Mouse (Mus musculus) right cerebral cortex, adult 2 months (tissue): ENCODE results near the gene Epp13.
"Not testable (repeated sequence)": the region's sequence is repeated elsewhere in the genome, so short reads cannot be mapped to it uniquely, and the experiment has no call there.

Source experiments
- DNase-seq, 2 experiments: peaks; one replicate each; pipeline ENCODE4 v3.0.0; 2021 to 2022; ENCODE audit warnings: low spot score in 2 of 2

Gene Epp13

GRCm38 (mm10) chr7:6285366-6285765 lies 32.9 kb downstream of the Epp13 start:
- DNase-seq = no peak

DNA sequence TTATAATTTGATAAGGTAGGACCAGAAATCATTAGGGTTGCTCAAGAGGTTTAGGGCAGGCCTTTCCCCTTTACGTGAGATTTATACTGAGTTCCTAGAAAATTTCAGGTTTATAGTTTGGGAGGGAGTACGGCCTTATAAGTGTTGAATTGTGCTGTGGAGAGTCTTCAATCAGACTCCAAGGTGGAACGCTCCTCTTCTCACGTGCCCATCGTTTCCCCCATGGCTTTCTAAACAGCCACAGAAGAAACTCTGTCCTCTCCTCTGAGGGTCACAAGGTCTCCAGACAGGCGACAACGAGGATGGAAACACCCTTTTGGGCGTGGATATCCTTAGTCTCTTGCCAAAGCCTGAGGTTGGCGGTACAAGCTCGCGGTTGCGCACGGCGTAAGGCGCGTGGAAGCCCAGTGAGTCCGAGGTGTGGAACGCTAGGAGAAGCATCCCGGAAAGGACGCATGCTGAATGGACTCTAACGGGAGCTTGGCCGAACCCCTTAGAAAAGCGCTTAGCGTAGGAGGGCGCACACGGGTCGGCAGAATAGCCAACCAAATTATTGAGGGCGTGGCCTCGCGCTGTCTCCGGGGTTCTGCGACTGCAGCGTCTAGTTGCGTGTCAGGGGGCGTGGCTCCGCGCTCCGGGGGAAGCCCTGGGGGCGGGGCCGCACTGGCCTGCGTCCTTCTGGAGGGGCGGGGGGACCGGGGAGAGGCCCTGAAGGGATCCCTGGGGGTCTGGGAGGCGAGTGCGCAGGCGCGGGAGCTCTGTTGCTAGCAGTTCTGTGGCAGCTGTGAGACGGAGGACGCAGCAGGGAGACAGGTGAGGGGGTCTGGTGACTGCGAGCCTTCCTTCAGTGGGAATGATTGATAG lies 33.6 kb downstream of the Epp13 start, which contains the start of gene Zfp667:
TSS of gene Zfp667 (plus strand) at position 738 of the 864 bp plus-strand sequence.
- DNase-seq = peak; percentile 97 to 98

DNA sequence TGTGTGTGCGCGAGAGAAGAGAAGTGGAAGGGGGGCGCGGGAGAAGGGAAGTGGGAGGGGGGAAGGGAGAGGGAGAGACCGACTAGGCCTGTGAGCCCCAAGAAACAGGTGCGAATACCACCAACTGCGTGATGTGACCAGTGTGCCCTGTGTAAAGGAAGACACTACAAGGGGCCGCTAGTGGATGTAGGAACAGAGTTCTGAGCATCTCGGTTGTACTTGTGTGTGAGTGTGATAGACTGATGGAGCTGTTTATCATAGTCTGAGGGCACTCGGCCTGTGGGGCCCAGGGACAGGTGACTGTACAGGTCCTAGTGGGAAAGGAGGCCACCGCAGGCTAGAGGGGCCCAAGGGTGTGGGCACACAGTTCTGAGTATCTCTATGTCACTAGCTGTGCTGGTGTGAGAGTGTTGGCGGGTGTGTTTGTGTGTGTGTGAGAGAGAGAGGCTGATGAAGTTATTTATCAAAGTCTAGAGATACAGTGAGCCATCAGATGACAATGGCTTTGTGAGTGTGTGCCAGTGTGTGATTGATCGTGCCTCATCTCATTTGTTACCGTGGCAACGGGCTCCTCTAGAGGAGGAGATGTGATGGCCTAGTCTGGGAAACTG lies 34.5 kb downstream of the Epp13 start:
- peak; percentile 26 to 39 for DNase-seq

- not testable (repeated sequence) for DNase-seq
Measured at GRCm38 (mm10) chr7:6291121-6291520, 38.6 kb downstream of the Epp13 start.

- not testable (repeated sequence) for DNase-seq
Measured at GRCm38 (mm10) chr7:6300796-6301195, 48.3 kb downstream of the Epp13 start.

DNA sequence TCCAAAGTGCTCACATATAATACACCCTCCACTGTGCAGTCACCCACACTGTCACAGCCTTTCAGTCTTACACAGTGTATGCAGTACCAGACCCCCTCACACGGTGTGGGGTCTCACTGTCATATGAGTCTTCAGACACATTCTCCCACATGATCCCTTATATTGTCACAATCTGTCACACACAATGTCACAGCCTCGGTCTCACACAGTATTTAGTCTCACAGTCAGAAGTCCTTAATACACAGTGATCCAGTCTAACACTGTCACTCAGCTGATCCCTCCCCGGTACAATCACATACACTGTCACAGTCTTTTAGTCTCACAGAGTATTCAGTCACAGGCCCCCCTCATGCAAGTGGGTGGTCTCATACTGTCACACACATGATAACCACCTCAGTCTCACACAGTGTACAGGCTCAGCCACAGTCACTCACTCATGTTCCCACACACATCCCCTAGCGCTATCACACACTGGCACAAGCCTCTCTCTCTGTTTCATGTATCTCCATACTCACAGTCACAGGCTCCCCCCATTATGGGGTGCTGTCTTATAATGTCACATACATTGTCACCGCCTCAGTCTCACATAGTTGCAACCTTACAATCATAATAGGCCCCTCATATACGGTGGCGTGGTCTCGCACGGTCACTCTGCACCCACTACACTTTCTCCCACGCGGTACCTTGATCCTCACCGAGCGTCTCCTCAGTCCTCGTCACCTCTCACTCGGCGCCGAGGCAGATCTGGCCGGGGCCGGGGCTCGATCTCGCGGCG lies 78.1 kb downstream of the Epp13 start:
- DNase-seq = peak in 1 of 2 experiments; percentile 32

- DNase-seq = peak; percentile 88 to 90
Measured at GRCm38 (mm10) chr7:6331233-6331956, 78.9 kb downstream of the Epp13 start, which contains the start of gene Zfp583. Gene Zfp583, minus strand, starts transcription at chr7:6331285.
